In the genomic region with DNA sequence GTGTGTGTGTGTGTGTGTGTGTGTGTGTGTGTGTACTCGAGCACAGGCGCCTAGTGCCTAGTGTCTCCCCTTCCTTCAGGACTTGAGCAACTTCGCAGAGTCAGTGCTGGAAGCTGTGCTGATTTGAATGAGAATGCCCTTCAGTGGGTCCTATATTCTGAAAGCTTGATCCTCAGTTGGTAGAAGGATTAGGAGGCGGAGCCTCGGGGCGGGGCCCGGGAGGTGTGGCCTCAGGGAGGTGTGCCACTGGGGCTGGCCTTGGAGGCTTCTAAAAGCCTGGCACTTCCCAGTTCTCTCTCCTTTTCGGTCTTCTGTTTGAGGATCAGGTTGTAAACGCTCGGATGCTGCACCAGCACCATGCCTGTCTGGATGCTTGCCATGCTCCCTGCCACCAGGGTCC, we compare ENCODE assay signal across 10 mouse cellular contexts. TPM values are rescaled to one million over a fixed set of nuclear protein-coding genes. Genes with fewer than 3 reads are reported as not detected.
DNase-seq lines count a peak whose midpoint lies in the region; ATAC-seq lines count a peak whose summit lies in the region.
"Had no signal": no experiment of that assay in that cellular context is flagged by ENCODE, and none has a peak within 500 bp of the region (broad histone marks: within the 10 kb centered on the region; RNA-seq: fewer than 3 reads in every experiment).

No protein-coding gene starts in this region.

- H3K9me3 ChIP-seq in heart, embryonic 12.5 days (replicated peaks) = no peaks in the 10 kb centered on the region
- H3K9me3 ChIP-seq in forebrain, embryonic 16.5 days (ENCODE audit: control insufficient read depth, low read length) = no peaks in the 10 kb centered on the region
- H3K9me3 ChIP-seq in neural tube, embryonic 11.5 days (ENCODE audit: control insufficient read depth, low read length) = no peaks in the 10 kb centered on the region
- H3K9me3 ChIP-seq: embryonic facial prominence, embryonic 15.5 days; megakaryocyte, embryonic 14.5 days had no signal

- DNase-seq in heart, adult 9 months (ENCODE audit: low spot score in 2 of 2) = no peak
- DNase-seq in adrenal gland, adult 2 months = peak; percentile 70
- peak; percentile 89 for DNase-seq in liver
- DNase-seq in neural tube, embryonic 11.5 days (ENCODE audit: low spot score) = peak; percentile 79
- no peak for DNase-seq in left cerebral cortex, adult 11 months (ENCODE audit: low spot score)
- DNase-seq in left cerebral cortex, adult 8-10 months (ENCODE audit: low spot score in 2 of 2) = no peak

- no peak overlapping the region for H3K9ac ChIP-seq in heart, embryonic 12.5 days
- no peak overlapping the region for H3K9ac ChIP-seq in forebrain, embryonic 16.5 days (replicated peaks; ENCODE audit: low read depth, low read length)
- no peak overlapping the region for H3K9ac ChIP-seq in neural tube, embryonic 11.5 days (ENCODE audit: low read length)
- H3K9ac ChIP-seq: embryonic facial prominence, embryonic 15.5 days had no signal

- H3K36me3 ChIP-seq in heart, embryonic 12.5 days = no peaks in the 10 kb centered on the region
- H3K36me3 ChIP-seq in forebrain, embryonic 16.5 days (ENCODE audit: control insufficient read depth, insufficient read depth) = no peaks in the 10 kb centered on the region
- H3K36me3 ChIP-seq in neural tube, embryonic 11.5 days (ENCODE audit: control insufficient read depth, insufficient read depth, low read length) = no peaks in the 10 kb centered on the region
- H3K36me3 ChIP-seq: embryonic facial prominence, embryonic 15.5 days had no signal

- peaks cover 51% of the 10 kb centered on the region for H3K27me3 ChIP-seq in heart, embryonic 12.5 days (replicated peaks)
- H3K27me3 ChIP-seq in forebrain, embryonic 16.5 days (replicated peaks; ENCODE audit: control insufficient read depth, insufficient read depth, low read length) = no peaks in the 10 kb centered on the region
- no peaks in the 10 kb centered on the region for H3K27me3 ChIP-seq in neural tube, embryonic 11.5 days (ENCODE audit: control insufficient read depth, insufficient read depth, low read length)

- H3K4me3 ChIP-seq in heart, embryonic 12.5 days = no peak overlapping the region
- H3K4me3 ChIP-seq in forebrain, embryonic 16.5 days (replicated peaks; ENCODE audit: low read length) = no peak overlapping the region
- H3K4me3 ChIP-seq in neural tube, embryonic 11.5 days (ENCODE audit: low read depth, low read length) = no peak overlapping the region
- H3K4me3 ChIP-seq: embryonic facial prominence, embryonic 15.5 days; megakaryocyte, embryonic 14.5 days had no signal

- no peak overlapping the region for H3K27ac ChIP-seq in heart, embryonic 12.5 days (ENCODE audit: poor library complexity, severe bottlenecking)
- no peak overlapping the region for H3K27ac ChIP-seq in forebrain, embryonic 16.5 days (ENCODE audit: low read length)
- no peak overlapping the region for H3K27ac ChIP-seq in neural tube, embryonic 11.5 days (ENCODE audit: low read depth, low read length)
- H3K27ac ChIP-seq: embryonic facial prominence, embryonic 15.5 days had no signal

- ATAC-seq in heart, embryonic 12.5 days (ENCODE audit: insufficient number of reproducible peaks, low FRiP score) = peak; percentile 58; the same call in 1 of the 2 replicates
- ATAC-seq in forebrain, embryonic 16.5 days = peak; percentile 81
- ATAC-seq in neural tube, embryonic 11.5 days (ENCODE audit: insufficient read depth, low FRiP score, low TSS enrichment) = peak; percentile 68

- no peak overlapping the region for H3K4me2 ChIP-seq in heart, embryonic 12.5 days
- no peak overlapping the region for H3K4me2 ChIP-seq in forebrain, embryonic 16.5 days (ENCODE audit: low read length)
- no peak overlapping the region for H3K4me2 ChIP-seq in neural tube, embryonic 11.5 days (ENCODE audit: low read depth)
- H3K4me2 ChIP-seq: embryonic facial prominence, embryonic 15.5 days had no signal

- peaks cover 13% of the 10 kb centered on the region for H3K4me1 ChIP-seq in heart, embryonic 12.5 days (replicated peaks)
- H3K4me1 ChIP-seq in forebrain, embryonic 16.5 days (replicated peaks; ENCODE audit: control insufficient read depth, insufficient read depth, low read length) = 0 out of 2 replicates have a peak, but pooled peaks cover 6% of the 10 kb centered on the region
- peaks cover 13% of the 10 kb centered on the region for H3K4me1 ChIP-seq in neural tube, embryonic 11.5 days (ENCODE audit: control insufficient read depth, insufficient read depth, low read length)

- 11% methylated on average over 10 of the region's 10 CpGs for WGBS in heart, embryonic 12.5 days
- WGBS in forebrain, embryonic 16.5 days = 0% methylated on average over 10 of the region's 10 CpGs
- 1% methylated on average over 9 of the region's 10 CpGs for WGBS in neural tube, embryonic 11.5 days

RNA-seq across cellular contexts. Expression of a gene that starts 9.9 kb away (rescaled TPM):
- 0.10 and 0.28 TPM in 2 replicates for polyA plus RNA-seq in heart, embryonic 12.5 days (2016; fragmentation: Nextera tagmentation; extraction: Ambion mirVana)
- not detected for total RNA-seq in adrenal gland, adult 2 months (2021)
- polyA plus RNA-seq in adrenal gland, adult 2 months (2012; rRNA removed) = not detected in 2 replicates
- not detected in 2 replicates for polyA plus RNA-seq in forebrain, embryonic 16.5 days (2015; fragmentation: Nextera tagmentation; extraction: Ambion mirVana)
- 0.22 TPM in 1 of 2 replicates, not detected in the other for polyA plus RNA-seq in neural tube, embryonic 11.5 days (2014; fragmentation: Nextera tagmentation; extraction: Ambion mirVana)
- under 1 TPM in 2 of 4 experiments, not detected in 2; 0.11 to 0.16 TPM for total RNA-seq in left cerebral cortex, adult 8-10 months (2022)

RNA-seq across cellular contexts. Expression of a gene that starts 25.2 kb away (rescaled TPM):
- polyA plus RNA-seq in heart, embryonic 12.5 days (2016; fragmentation: Nextera tagmentation; extraction: Ambion mirVana) = 0.45 and 0.50 TPM in 2 replicates
- not detected for total RNA-seq in adrenal gland, adult 2 months (2021)
- not detected in 2 replicates for polyA plus RNA-seq in adrenal gland, adult 2 months (2012; rRNA removed)
- polyA plus RNA-seq in forebrain, embryonic 16.5 days (2015; fragmentation: Nextera tagmentation; extraction: Ambion mirVana) = not detected in 2 replicates
- not detected in 2 replicates for polyA plus RNA-seq in neural tube, embryonic 11.5 days (2014; fragmentation: Nextera tagmentation; extraction: Ambion mirVana)
- not detected for total RNA-seq in left cerebral cortex, adult 8-10 months (2022)

Comparison
In these comparisons a context has a peak if more than half of its experiments do, and no peak if none do; other contexts are left out.
1. DNase-seq: peak in adrenal gland, adult 2 months (single experiment), liver (single experiment) and neural tube, embryonic 11.5 days (single experiment); none in heart, adult 9 months (0 of 2), left cerebral cortex, adult 11 months (single experiment) and left cerebral cortex, adult 8-10 months (0 of 2).
2. Peak in every context shown above with its lines, with median percentiles within 50 percentile points of each other: ATAC-seq.